Mouse (Mus musculus) ES-Bruce4 (cell line): ENCODE measurements around the gene Mef2b. TPM values are rescaled to one million over a fixed set of nuclear protein-coding genes. Genes with fewer than 3 reads are reported as not detected.

Experiments used
- H3K27ac ChIP-seq: 2 replicates; pipeline ENCODE4 v1.5.1; 2012; ENCODE audit warnings: low read length, inconsistent platforms; ENCODE audit not compliant: insufficient read depth
- H3K27me3 ChIP-seq: 2 replicates; pipeline ENCODE4 v1.6.1; 2012; ENCODE audit warnings: mild to moderate bottlenecking, low read length, inconsistent platforms; ENCODE audit not compliant: control insufficient read depth, poor library complexity, insufficient read depth, severe bottlenecking
- H3K36me3 ChIP-seq: 2 replicates; pipeline ENCODE4 v1.6.1; 2012; ENCODE audit warnings: inconsistent platforms, mild to moderate bottlenecking, low read length, moderate library complexity; ENCODE audit not compliant: control insufficient read depth, poor library complexity, insufficient read depth, severe bottlenecking
- H3K4me1 ChIP-seq: one replicate; pipeline ENCODE4 v1.8.1; 2011; ENCODE audit warnings: low read length; ENCODE audit not compliant: control insufficient read depth, insufficient read depth
- H3K4me3 ChIP-seq: 2 replicates; pipeline ENCODE4 v1.5.1; 2011; ENCODE audit warnings: low read depth, mild to moderate bottlenecking, low read length
- H3K9ac ChIP-seq: 2 replicates; pipeline ENCODE4 v1.6.1; 2012; ENCODE audit warnings: low read depth, mild to moderate bottlenecking, inconsistent platforms; ENCODE audit not compliant: poor library complexity, severe bottlenecking
- H3K9me3 ChIP-seq: replicated peaks from 2 replicates; pipeline ENCODE4 v1.6.1; 2012; ENCODE audit warnings: mild to moderate bottlenecking, low read length, inconsistent platforms; ENCODE audit not compliant: control insufficient read depth, poor library complexity, insufficient read depth, severe bottlenecking
- CTCF ChIP-seq: IDR thresholded peaks from one replicate; pipeline ENCODE4 v1.8.1; 2011; ENCODE audit warnings: low read depth, low read length
- EP300 ChIP-seq: IDR thresholded peaks from 2 replicates; pipeline ENCODE4 v1.6.1; 2011; ENCODE audit warnings: low read depth, low read length; ENCODE audit not compliant: insufficient read depth
- POLR2A ChIP-seq: IDR thresholded peaks from one replicate; pipeline ENCODE4 v1.8.1; 2011; ENCODE audit warnings: low read length; ENCODE audit not compliant: insufficient read depth
- polyA plus RNA-seq: library from polyadenylated mRNA; stranded (reverse); fragments of >200 nt; gene quantifications from 2 replicates; pipeline ENCODE4 v1.2.4, GENCODE M21; 2011; ENCODE audit warnings: low read depth; ENCODE audit not compliant: missing spikeins, insufficient read depth, insufficient read length

Gene Mef2b
- polyA plus RNA-seq, 1 experiment, result 5.8 TPM

- no peak for TF ChIP-seq CTCF
- no peak for TF ChIP-seq EP300
- no peak for TF ChIP-seq POLR2A
- H3K27me3 ChIP-seq, result no peaks in the 10 kb centered on the region
- H3K9me3 ChIP-seq, result no peaks in the 10 kb centered on the region
- H3K9ac ChIP-seq, result no peak overlapping the region
- no peak overlapping the region for H3K4me3 ChIP-seq
- H3K36me3 ChIP-seq, result no peaks in the 10 kb centered on the region
- no peaks in the 10 kb centered on the region for H3K4me1 ChIP-seq
- no peak overlapping the region for H3K27ac ChIP-seq
These were observed 49.2 kb downstream of the Mef2b start for GRCm38 (mm10) chr8:70188707-70189106.

- Histone ChIP-seq H3K9me3 (no peaks in the 10 kb centered on the region), H3K4me1 (no peaks in the 10 kb centered on the region), H3K36me3 (no peaks in the 10 kb centered on the region), H3K4me3 (no peak overlapping the region), H3K27me3 (no peaks in the 10 kb centered on the region), H3K9ac (no peak overlapping the region), H3K27ac (no peak overlapping the region)
- no peak for TF ChIP-seq POLR2A
- TF ChIP-seq EP300, result no peak
- TF ChIP-seq CTCF, result no peak
These were observed 53.7 kb downstream of the Mef2b start for GRCm38 (mm10) chr8:70193238-70193637.

GRCm38 (mm10) chr8:70194191-70194590 lies 54.7 kb downstream of the Mef2b start:
- TF ChIP-seq EP300 (no peak), CTCF (no peak), POLR2A (no peak)
- H3K27me3 ChIP-seq, result no peaks in the 10 kb centered on the region

GRCm38 (mm10) chr8:70195762-70196161 lies 56.3 kb downstream of the Mef2b start:
- no peaks in the 10 kb centered on the region for H3K36me3 ChIP-seq
- H3K4me1 ChIP-seq, result no peaks in the 10 kb centered on the region
- no peaks in the 10 kb centered on the region for H3K27me3 ChIP-seq

More at GRCm38 (mm10) chr8:70194191-70194590, 54.7 kb downstream of the Mef2b start:
- Histone ChIP-seq H3K9ac (no peak overlapping the region), H3K4me3 (no peak overlapping the region), H3K27ac (no peak overlapping the region), H3K4me1 (no peaks in the 10 kb centered on the region), H3K36me3 (no peaks in the 10 kb centered on the region), H3K9me3 (no peaks in the 10 kb centered on the region)

GRCm38 (mm10) chr8:70197603-70198002 lies 58.1 kb downstream of the Mef2b start:
- no peaks in the 10 kb centered on the region for H3K4me1 ChIP-seq
- H3K9me3 ChIP-seq, result no peaks in the 10 kb centered on the region
- no peak for TF ChIP-seq EP300
- no peak for TF ChIP-seq CTCF
- no peak for TF ChIP-seq POLR2A
- H3K27ac ChIP-seq, result no peak overlapping the region
- no peak overlapping the region for H3K4me3 ChIP-seq
- no peaks in the 10 kb centered on the region for H3K27me3 ChIP-seq
- H3K9ac ChIP-seq, result no peak overlapping the region
- no peaks in the 10 kb centered on the region for H3K36me3 ChIP-seq

More at GRCm38 (mm10) chr8:70195762-70196161, 56.3 kb downstream of the Mef2b start:
- Histone ChIP-seq H3K4me3 (no peak overlapping the region), H3K27ac (no peak overlapping the region), H3K9me3 (no peaks in the 10 kb centered on the region), H3K9ac (no peak overlapping the region)
- TF ChIP-seq EP300 (no peak), CTCF (no peak), POLR2A (no peak)

GRCm38 (mm10) chr8:70200098-70200681 lies 60.7 kb downstream of the Mef2b start:
- Histone ChIP-seq H3K27ac (no peak overlapping the region), H3K36me3 (no peaks in the 10 kb centered on the region), H3K27me3 (no peaks in the 10 kb centered on the region), H3K4me3 (no peak overlapping the region), H3K4me1 (no peaks in the 10 kb centered on the region), H3K9me3 (no peaks in the 10 kb centered on the region), H3K9ac (no peak overlapping the region)
- TF ChIP-seq CTCF, result peak; percentile 26
- no peak for TF ChIP-seq POLR2A
- no peak for TF ChIP-seq EP300
